Mouse (Mus musculus): ENCODE results near the gene Tspan1. TPM values are rescaled to one million over a fixed set of nuclear protein-coding genes. Genes with fewer than 3 reads are reported as not detected.

Gene Tspan1
- polyA plus RNA-seq, 1 experiment = not detected

GRCm38 (mm10) chr4:116174466-116175116, 7.2 kb upstream of the Tspan1 start:
- peaks cover 3% of the 10 kb centered on the region for H3K4me1 ChIP-seq (ENCODE audit: control insufficient read depth, insufficient read depth, low read length)
- no peak for TF ChIP-seq POLR2A (IDR thresholded peaks at IDR 0.05; ENCODE audit: borderline replicate concordance, control insufficient read depth, low read depth, low read length)
- TF ChIP-seq CTCF (IDR thresholded peaks at IDR 0.05; ENCODE audit: control insufficient read depth, insufficient read depth, low read length) = no peak
- no peak overlapping the region for H3K27ac ChIP-seq (ENCODE audit: control insufficient read depth, insufficient read depth, low read depth, low read length, poor library complexity)
- no peak overlapping the region for H3K4me3 ChIP-seq (replicated peaks; ENCODE audit: control insufficient read depth, low read depth, low read length)
- 70% methylated on average over 6 of the region's 6 CpGs for WGBS

GRCm38 (mm10) chr4:116173752-116174151, 6.4 kb upstream of the Tspan1 start:
- no peak overlapping the region for H3K4me3 ChIP-seq (replicated peaks; ENCODE audit: control insufficient read depth, low read depth, low read length)
- WGBS = 83% methylated on average over 4 of the region's 4 CpGs
- TF ChIP-seq CTCF (IDR thresholded peaks at IDR 0.05; ENCODE audit: control insufficient read depth, insufficient read depth, low read length) (no peak), POLR2A (IDR thresholded peaks at IDR 0.05; ENCODE audit: borderline replicate concordance, control insufficient read depth, low read depth, low read length) (no peak)
- H3K4me1 ChIP-seq (ENCODE audit: control insufficient read depth, insufficient read depth, low read length) = peaks cover 3% of the 10 kb centered on the region
- no peak overlapping the region for H3K27ac ChIP-seq (ENCODE audit: control insufficient read depth, insufficient read depth, low read depth, low read length, poor library complexity)

DNA sequence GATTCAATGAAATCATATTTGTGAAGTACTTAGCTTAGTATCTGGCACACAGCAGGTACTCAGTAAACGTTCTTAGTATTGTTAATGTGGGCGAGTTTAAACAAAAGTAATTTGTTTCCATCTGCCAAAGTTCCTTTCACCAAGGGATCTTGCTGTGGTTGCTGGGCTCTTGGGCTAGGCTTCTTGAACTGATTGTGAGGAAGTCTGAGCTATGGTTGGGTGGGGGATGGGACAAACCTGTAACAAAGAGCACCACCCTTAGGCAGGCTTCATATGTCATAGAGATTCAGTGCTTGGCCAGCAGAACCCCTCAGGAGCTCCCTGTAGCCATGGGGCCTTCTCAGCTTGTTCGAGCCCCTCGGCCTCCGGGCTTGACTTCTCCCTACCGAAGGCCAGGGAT, 5.7 kb upstream of the Tspan1 start, which contains the start of the genes 1700042G07Rik and Gm49337:
TSS of gene 1700042G07Rik (plus strand) at position 301 of the 400 bp plus-strand sequence.
TSS of gene Gm49337 (plus strand) at position 313 of the 400 bp plus-strand sequence.
- no peak for TF ChIP-seq CTCF (IDR thresholded peaks at IDR 0.05; ENCODE audit: control insufficient read depth, insufficient read depth, low read length)
- TF ChIP-seq POLR2A (IDR thresholded peaks at IDR 0.05; ENCODE audit: borderline replicate concordance, control insufficient read depth, low read depth, low read length) = no peak
- H3K27ac ChIP-seq (ENCODE audit: control insufficient read depth, insufficient read depth, low read depth, low read length, poor library complexity) = no peak within 1 kb of the TSS
- H3K4me1 ChIP-seq (ENCODE audit: control insufficient read depth, insufficient read depth, low read length) = peaks cover 5% of the 10 kb centered on the region
- H3K4me3 ChIP-seq (replicated peaks; ENCODE audit: control insufficient read depth, low read depth, low read length) = no peak within 1 kb of the TSS
- WGBS = 79% methylated on average over 6 of the region's 6 CpGs

DNA sequence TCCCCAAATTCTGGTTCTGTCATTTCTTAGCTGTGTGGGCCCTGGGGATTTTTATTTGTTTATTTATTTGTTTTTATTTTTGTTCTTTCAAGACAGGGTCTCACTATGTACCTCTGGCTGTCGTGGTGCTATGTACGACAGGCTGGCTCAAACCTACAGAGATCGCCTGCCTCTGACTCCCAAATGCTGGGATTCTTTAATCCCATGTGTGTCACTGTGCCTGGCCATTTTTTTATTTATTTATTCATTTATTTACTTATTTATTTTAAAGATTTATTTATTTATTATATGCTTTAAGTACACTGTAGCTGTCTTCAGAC, 1.9 kb upstream of the Tspan1 start:
- TF ChIP-seq POLR2A (IDR thresholded peaks at IDR 0.05; ENCODE audit: borderline replicate concordance, control insufficient read depth, low read depth, low read length) = no peak
- no peak for TF ChIP-seq CTCF (IDR thresholded peaks at IDR 0.05; ENCODE audit: control insufficient read depth, insufficient read depth, low read length)
- no peak overlapping the region for H3K27ac ChIP-seq (ENCODE audit: control insufficient read depth, insufficient read depth, low read depth, low read length, poor library complexity)
- WGBS = 69% methylated on average over 3 of the region's 3 CpGs
- H3K4me1 ChIP-seq (ENCODE audit: control insufficient read depth, insufficient read depth, low read length) = peaks cover 2% of the 10 kb centered on the region
- H3K4me3 ChIP-seq (replicated peaks; ENCODE audit: control insufficient read depth, low read depth, low read length) = no peak overlapping the region

- H3K27ac ChIP-seq (ENCODE audit: control insufficient read depth, insufficient read depth, low read depth, low read length, poor library complexity) = no peak overlapping the region
- no peak overlapping the region for H3K4me3 ChIP-seq (replicated peaks; ENCODE audit: control insufficient read depth, low read depth, low read length)
- 46% methylated on average over 8 of the region's 8 CpGs for WGBS
- H3K4me1 ChIP-seq (ENCODE audit: control insufficient read depth, insufficient read depth, low read length) = peaks cover 2% of the 10 kb centered on the region
- TF ChIP-seq POLR2A (IDR thresholded peaks at IDR 0.05; ENCODE audit: borderline replicate concordance, control insufficient read depth, low read depth, low read length) (no peak), CTCF (IDR thresholded peaks at IDR 0.05; ENCODE audit: control insufficient read depth, insufficient read depth, low read length) (peak; percentile 69)
Measured at GRCm38 (mm10) chr4:116168617-116169352, 1.4 kb upstream of the Tspan1 start.

DNA sequence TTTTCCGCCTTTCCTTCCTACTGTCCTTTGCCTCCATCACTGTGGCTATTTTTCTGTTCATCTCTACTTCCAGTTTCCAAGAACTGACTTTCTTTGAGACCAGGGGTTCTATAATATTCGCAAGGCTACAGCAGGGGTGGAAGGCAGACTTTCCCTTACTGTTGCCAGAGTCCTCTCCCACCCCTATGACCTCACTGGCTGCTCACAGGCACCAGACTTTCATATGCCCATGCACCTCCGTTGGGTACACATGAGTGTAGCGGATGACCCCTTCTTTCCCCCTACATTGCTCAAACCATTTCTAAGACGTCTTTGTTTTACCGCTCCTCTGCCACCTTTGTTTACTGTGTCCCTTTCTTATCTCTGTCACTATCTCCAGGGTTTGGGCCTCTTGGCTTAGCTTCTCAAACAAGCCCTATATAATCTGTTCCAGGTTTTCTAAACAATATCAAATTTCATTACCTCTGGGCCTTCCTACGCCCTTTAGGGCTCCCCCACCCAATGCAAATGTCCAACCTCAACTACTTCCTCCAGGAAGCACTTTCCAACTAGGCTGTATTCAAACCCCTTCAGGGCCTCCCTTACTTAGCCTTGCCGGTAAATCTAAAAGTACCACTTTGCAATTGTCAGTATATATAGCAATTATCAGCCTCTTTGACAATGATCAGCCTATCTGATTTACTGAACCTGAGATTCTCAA, 1.5 kb downstream of the Tspan1 start:
- 53% methylated on average over 8 of the region's 8 CpGs for WGBS
- Histone ChIP-seq H3K27ac (ENCODE audit: control insufficient read depth, insufficient read depth, low read depth, low read length, poor library complexity) (no peak overlapping the region), H3K4me1 (ENCODE audit: control insufficient read depth, insufficient read depth, low read length) (peaks cover 2% of the 10 kb centered on the region), H3K4me3 (replicated peaks; ENCODE audit: control insufficient read depth, low read depth, low read length) (no peak overlapping the region)
- no peak for TF ChIP-seq CTCF (IDR thresholded peaks at IDR 0.05; ENCODE audit: control insufficient read depth, insufficient read depth, low read length)
- no peak for TF ChIP-seq POLR2A (IDR thresholded peaks at IDR 0.05; ENCODE audit: borderline replicate concordance, control insufficient read depth, low read depth, low read length)

DNA sequence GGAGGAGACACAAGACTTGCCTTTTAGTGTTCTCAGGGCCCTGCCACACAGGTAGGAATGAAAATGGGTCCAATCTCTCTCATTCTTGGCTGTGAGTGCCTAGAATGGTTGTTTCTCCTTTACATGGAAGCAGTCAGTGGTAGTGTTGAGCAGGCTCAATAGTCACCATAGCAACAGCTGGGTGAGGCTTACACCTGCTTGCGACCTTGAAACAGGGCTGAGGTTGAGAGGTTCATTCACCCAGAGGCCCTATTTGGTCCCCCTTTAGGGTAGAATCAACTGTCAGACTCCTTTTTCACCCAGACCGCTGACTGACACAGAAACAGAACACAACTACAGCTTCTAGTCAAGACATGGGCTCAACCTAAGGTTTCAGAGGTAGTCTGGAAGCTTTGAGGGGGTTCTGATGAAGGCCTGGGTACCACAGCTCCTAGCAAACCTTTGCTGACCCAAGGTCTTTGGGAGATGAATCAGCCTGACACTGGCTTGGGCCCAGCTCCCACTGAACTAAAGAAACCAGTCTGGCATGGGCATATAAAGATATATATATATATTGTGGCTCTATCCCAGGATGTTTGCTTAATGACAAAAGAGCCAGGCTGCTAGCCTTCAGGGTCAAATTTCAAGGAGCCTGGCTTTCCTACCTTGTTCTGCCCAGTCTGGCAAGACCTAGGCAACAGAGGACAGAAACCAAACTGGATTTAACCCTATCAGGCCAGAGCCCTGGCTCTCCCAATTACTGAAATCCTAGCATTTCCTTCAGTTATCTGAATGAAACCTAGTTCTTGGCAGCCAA, 2.4 kb downstream of the Tspan1 start:
- Histone ChIP-seq H3K27ac (ENCODE audit: control insufficient read depth, insufficient read depth, low read depth, low read length, poor library complexity) (no peak overlapping the region), H3K4me1 (ENCODE audit: control insufficient read depth, insufficient read depth, low read length) (peaks cover 2% of the 10 kb centered on the region), H3K4me3 (replicated peaks; ENCODE audit: control insufficient read depth, low read depth, low read length) (no peak overlapping the region)
- 80% methylated on average over 2 of the region's 2 CpGs for WGBS
- TF ChIP-seq POLR2A (IDR thresholded peaks at IDR 0.05; ENCODE audit: borderline replicate concordance, control insufficient read depth, low read depth, low read length) = no peak
- TF ChIP-seq CTCF (IDR thresholded peaks at IDR 0.05; ENCODE audit: control insufficient read depth, insufficient read depth, low read length) = no peak

All from bone marrow, adult 2 months (tissue).